Mouse (Mus musculus): ENCODE results near the gene Plgrkt.
A peak's percentile ranks its signal among the peaks of the same experiment; 100 is the strongest.

Gene Plgrkt

GRCm38 (mm10) chr19:29354895-29355877, 12.0 kb downstream of the Plgrkt start:
- peak; percentile 98 for DNase-seq

- DNase-seq: no peak
Observed at GRCm38 (mm10) chr19:29350991-29351390, 16.2 kb downstream of the Plgrkt start.

GRCm38 (mm10) chr19:29345636-29346035, 21.6 kb downstream of the Plgrkt start:
- DNase-seq: no peak

- no peak for DNase-seq
Observed at GRCm38 (mm10) chr19:29344868-29345267, 22.3 kb downstream of the Plgrkt start.

GRCm38 (mm10) chr19:29342281-29342680, 24.9 kb downstream of the Plgrkt start:
- DNase-seq: no peak

GRCm38 (mm10) chr19:29341029-29341428, 26.2 kb downstream of the Plgrkt start:
- no peak for DNase-seq

GRCm38 (mm10) chr19:29336624-29337023, 30.6 kb downstream of the Plgrkt start:
- DNase-seq: no peak

- DNase-seq: no peak
Observed at GRCm38 (mm10) chr19:29334068-29334745, 33.0 kb downstream of the Plgrkt start, which contains the start of gene Rln1. Gene Rln1, minus strand, starts transcription at chr19:29334670.

GRCm38 (mm10) chr19:29326822-29327552, 40.2 kb downstream of the Plgrkt start:
- DNase-seq: no peak

GRCm38 (mm10) chr19:29326396-29326795, 40.8 kb downstream of the Plgrkt start:
- DNase-seq: no peak

GRCm38 (mm10) chr19:29325852-29326180, 41.4 kb downstream of the Plgrkt start:
- DNase-seq: no peak

- peak; percentile 94 for DNase-seq
Observed at GRCm38 (mm10) chr19:29325053-29325851, 41.9 kb downstream of the Plgrkt start, which contains the start of gene Insl6. Gene Insl6, minus strand, starts transcription at chr19:29325356.

- DNase-seq: no peak
Observed at GRCm38 (mm10) chr19:29323416-29324049, 43.7 kb downstream of the Plgrkt start.

- DNase-seq: no peak
Observed at GRCm38 (mm10) chr19:29312661-29313060, 54.5 kb downstream of the Plgrkt start.

- DNase-seq: no peak
Observed at GRCm38 (mm10) chr19:29311791-29312190, 55.4 kb downstream of the Plgrkt start.

- no peak for DNase-seq
Observed at GRCm38 (mm10) chr19:29308832-29309231, 58.4 kb downstream of the Plgrkt start.

GRCm38 (mm10) chr19:29302119-29302518, 65.1 kb downstream of the Plgrkt start:
- DNase-seq: no peak

GRCm38 (mm10) chr19:29300919-29301318, 66.3 kb downstream of the Plgrkt start:
- DNase-seq: no peak

All from thymus, postnatal 4 days (tissue).